Mouse (Mus musculus) forebrain, embryonic 11.5 days (tissue): Measurements from ENCODE around the gene Hoxa13. TPM values are rescaled to one million over a fixed set of nuclear protein-coding genes. Genes with fewer than 3 reads are reported as not detected.
A peak's percentile ranks its signal among the peaks of the same experiment; 100 is the strongest.

Source experiments
- ATAC-seq: fragments of 200-750 bp; cut with Nextera tagmentation; replicated peaks from 2 replicates; pipeline ENCODE4 v1.8.0; 2017; ENCODE audit warnings: moderate TSS enrichment; ENCODE audit not compliant: low FRiP score
- DNase-seq: peaks from one replicate; pipeline ENCODE4 v3.0.0-alpha.2; 2017; ENCODE audit warnings: low spot score
- H3K27ac ChIP-seq: fragments of 300-500 bp; sonication (generic); 2 replicates; pipeline ENCODE4 v1.5.1; 2014; ENCODE audit warnings: low read depth, low read length
- H3K27me3 ChIP-seq: fragments of 300-500 bp; sonication (generic); 2 replicates; pipeline ENCODE4 v1.6.1; 2014; ENCODE audit warnings: mild to moderate bottlenecking, low read length, mixed read lengths; ENCODE audit not compliant: control insufficient read depth, insufficient read depth
- H3K36me3 ChIP-seq: fragments of 300-500 bp; sonication (generic); 2 replicates; pipeline ENCODE4 v1.6.1; 2014; ENCODE audit warnings: mild to moderate bottlenecking, low read length, moderate library complexity, mixed read lengths; ENCODE audit not compliant: control insufficient read depth, insufficient read depth
- H3K4me1 ChIP-seq: fragments of 300-500 bp; sonication (generic); replicated peaks from 2 replicates; pipeline ENCODE4 v1.6.1; 2014; ENCODE audit warnings: low read length, mixed read lengths; ENCODE audit not compliant: control insufficient read depth, insufficient read depth
- H3K4me2 ChIP-seq: fragments of 300-500 bp; sonication (generic); 2 replicates; pipeline ENCODE4 v1.6.1; 2014; ENCODE audit warnings: low read depth, mild to moderate bottlenecking, low read length, moderate library complexity, mixed read lengths; ENCODE audit not compliant: severe bottlenecking
- H3K4me3 ChIP-seq: fragments of 300-500 bp; sonication (generic); 2 replicates; pipeline ENCODE4 v1.5.1; 2014; ENCODE audit warnings: low read depth, low read length
- H3K9ac ChIP-seq: fragments of 300-500 bp; sonication (generic); 2 replicates; pipeline ENCODE4 v1.6.1; 2014; ENCODE audit warnings: low read length
- H3K9me3 ChIP-seq: fragments of 300-500 bp; sonication (generic); 2 replicates; pipeline ENCODE4 v1.6.1; 2016; ENCODE audit warnings: low read length, mixed read lengths; ENCODE audit not compliant: control insufficient read depth
- WGBS: fragments of 180-500 bp; shearing (Covaris S2); extraction: QIAGEN DNeasy Blood & Tissue Kit; methylation state at CpG from one replicate; pipeline ENCODE4 v1.1.7; 2014; 5-methylcytosine and 5-hydroxymethylcytosine counted together
- polyA plus RNA-seq: library from polyadenylated mRNA; unstranded; fragments of >200 nt; fragmentation: Nextera tagmentation; extraction: Ambion mirVana; gene quantifications from 2 replicates; pipeline ENCODE4 v1.2.1, GENCODE M21; 2014

Gene Hoxa13
- polyA plus RNA-seq, 1 experiment from 2014 or later, result not detected

GRCm38 (mm10) chr6:52292328-52292727 is 31.6 kb upstream of the Hoxa13 start:
- H3K27me3 ChIP-seq, result peaks cover 53% of the 10 kb centered on the region
- H3K9me3 ChIP-seq, result no peaks in the 10 kb centered on the region
- no peak overlapping the region for H3K4me3 ChIP-seq
- no peak overlapping the region for H3K9ac ChIP-seq
- no peaks in the 10 kb centered on the region for H3K4me1 ChIP-seq
- ATAC-seq, result no peak
- no peak for DNase-seq
- H3K36me3 ChIP-seq, result no peaks in the 10 kb centered on the region
- 49% methylated on average over 7 of the region's 7 CpGs for WGBS
- no peak overlapping the region for H3K4me2 ChIP-seq
- no peak overlapping the region for H3K27ac ChIP-seq

GRCm38 (mm10) chr6:52291021-52291860 is 30.6 kb upstream of the Hoxa13 start:
- Histone ChIP-seq H3K4me3 (peak overlapping the region; percentile 12), H3K27me3 (peaks cover 58% of the 10 kb centered on the region), H3K4me1 (no peaks in the 10 kb centered on the region), H3K9me3 (no peaks in the 10 kb centered on the region), H3K36me3 (no peaks in the 10 kb centered on the region), H3K27ac (no peak overlapping the region), H3K4me2 (peak overlapping the region; percentile 24), H3K9ac (no peak overlapping the region)
- DNase-seq (no peak), ATAC-seq (no peak)
- 1% methylated on average over 45 of the region's 45 CpGs for WGBS

DNA sequence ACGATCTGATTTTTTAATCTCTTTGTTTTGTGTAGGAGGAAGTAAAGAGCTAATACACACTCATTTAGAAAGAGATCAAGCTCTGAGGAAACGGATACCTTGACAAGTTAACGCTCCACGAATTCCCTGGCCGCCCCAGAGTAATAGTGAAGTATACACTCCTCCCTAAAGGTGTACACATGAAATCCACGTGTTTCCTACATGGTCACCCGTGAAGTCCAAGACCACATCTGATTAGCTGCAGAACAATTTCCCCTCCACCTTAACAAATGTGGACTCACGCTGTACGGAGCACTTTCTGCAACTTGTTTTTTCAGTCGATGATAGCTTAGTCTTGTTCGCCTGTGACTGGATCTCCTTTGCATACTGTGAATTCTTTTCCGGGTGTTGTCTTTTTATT is 29.5 kb upstream of the Hoxa13 start:
- H3K27ac ChIP-seq, result no peak overlapping the region
- DNase-seq (no peak), ATAC-seq (no peak)
- H3K4me1 ChIP-seq, result no peaks in the 10 kb centered on the region
- no peaks in the 10 kb centered on the region for H3K36me3 ChIP-seq
- WGBS, result 21% methylated on average over 12 of the region's 12 CpGs
- H3K4me2 ChIP-seq, result no peak overlapping the region
- H3K4me3 ChIP-seq, result no peak overlapping the region
- no peaks in the 10 kb centered on the region for H3K9me3 ChIP-seq
- H3K27me3 ChIP-seq, result peaks cover 60% of the 10 kb centered on the region
- no peak overlapping the region for H3K9ac ChIP-seq

GRCm38 (mm10) chr6:52283896-52284295 is 23.2 kb upstream of the Hoxa13 start:
- ATAC-seq, result no peak
- Histone ChIP-seq H3K36me3 (no peaks in the 10 kb centered on the region), H3K4me3 (no peak overlapping the region), H3K27me3 (peaks cover 12% of the 10 kb centered on the region; the same call in 1 of the 2 replicates), H3K9ac (no peak overlapping the region), H3K9me3 (no peaks in the 10 kb centered on the region), H3K4me1 (no peaks in the 10 kb centered on the region), H3K4me2 (no peak overlapping the region), H3K27ac (no peak overlapping the region)
- DNase-seq, result no peak
- 89% methylated on average over 5 of the region's 5 CpGs for WGBS

- Histone ChIP-seq H3K27me3 (peaks cover 28% of the 10 kb centered on the region), H3K9ac (no peak overlapping the region)
- ATAC-seq, result no peak
Observed at GRCm38 (mm10) chr6:52281084-52281483, 20.4 kb upstream of the Hoxa13 start.

DNA sequence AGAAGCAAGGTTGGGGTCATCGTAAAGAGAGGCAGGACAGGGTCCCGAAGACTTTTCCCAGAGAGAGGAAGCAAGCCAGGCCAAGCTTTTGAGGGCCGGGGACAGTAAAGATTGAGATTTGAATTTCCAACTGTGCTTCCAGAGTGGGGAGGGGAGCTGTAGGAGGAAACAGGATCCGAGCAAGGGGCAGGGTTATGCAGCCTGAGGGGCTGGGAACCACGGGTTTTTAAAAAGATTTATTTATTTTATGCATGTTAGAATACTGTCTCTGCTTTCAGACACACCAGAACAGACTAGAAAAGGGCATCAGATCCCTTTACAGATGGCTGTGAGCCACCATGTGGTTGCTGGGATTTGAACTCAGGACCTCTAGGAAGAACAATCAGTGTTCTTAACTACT is 16.2 kb upstream of the Hoxa13 start:
- no peaks in the 10 kb centered on the region for H3K4me1 ChIP-seq
- no peaks in the 10 kb centered on the region for H3K36me3 ChIP-seq
- H3K9me3 ChIP-seq, result no peaks in the 10 kb centered on the region
- no peak overlapping the region for H3K27ac ChIP-seq
- WGBS, result 10% methylated on average over 5 of the region's 5 CpGs
- H3K9ac ChIP-seq, result no peak overlapping the region
- ATAC-seq (no peak), DNase-seq (no peak)
- peaks cover 62% of the 10 kb centered on the region for H3K27me3 ChIP-seq
- no peak overlapping the region for H3K4me2 ChIP-seq
- H3K4me3 ChIP-seq, result no peak overlapping the region

More at GRCm38 (mm10) chr6:52281084-52281483, 20.4 kb upstream of the Hoxa13 start:
- H3K9me3 ChIP-seq, result no peaks in the 10 kb centered on the region
- 71% methylated on average over 12 of the region's 12 CpGs for WGBS
- H3K27ac ChIP-seq, result no peak overlapping the region
- H3K4me3 ChIP-seq, result no peak overlapping the region
- H3K4me1 ChIP-seq, result no peaks in the 10 kb centered on the region
- no peak overlapping the region for H3K4me2 ChIP-seq
- no peak for DNase-seq
- H3K36me3 ChIP-seq, result no peaks in the 10 kb centered on the region

DNA sequence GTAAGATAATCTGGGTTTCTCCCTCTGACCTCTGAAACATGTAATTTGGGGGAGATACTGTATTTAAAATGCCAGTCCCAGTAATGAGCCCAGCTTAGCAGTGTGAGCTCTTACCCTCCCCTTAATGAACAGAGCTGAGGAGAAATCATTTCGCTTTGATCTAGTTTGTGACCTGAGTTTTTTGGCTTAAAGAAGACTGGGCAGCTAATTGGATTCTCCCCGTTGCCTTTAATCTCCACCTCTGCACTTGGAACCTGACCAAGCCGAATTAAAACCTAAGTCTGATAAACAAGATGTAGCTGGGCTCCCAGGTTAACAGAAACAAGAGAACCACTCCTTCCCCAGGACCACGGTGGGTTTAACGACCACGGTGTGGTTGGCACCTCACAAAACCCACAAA is 15.7 kb upstream of the Hoxa13 start:
- Histone ChIP-seq H3K9me3 (no peaks in the 10 kb centered on the region), H3K27ac (no peak overlapping the region), H3K4me3 (no peak overlapping the region), H3K9ac (no peak overlapping the region), H3K27me3 (peaks cover 68% of the 10 kb centered on the region), H3K4me1 (no peaks in the 10 kb centered on the region), H3K36me3 (no peaks in the 10 kb centered on the region), H3K4me2 (no peak overlapping the region)
- 3% methylated on average over 6 of the region's 6 CpGs for WGBS
- DNase-seq, result no peak
- no peak for ATAC-seq

GRCm38 (mm10) chr6:52275563-52276280 is 15.0 kb upstream of the Hoxa13 start:
- 4% methylated on average over 8 of the region's 8 CpGs for WGBS
- no peaks in the 10 kb centered on the region for H3K36me3 ChIP-seq
- no peak overlapping the region for H3K4me2 ChIP-seq
- H3K4me1 ChIP-seq, result no peaks in the 10 kb centered on the region
- no peak overlapping the region for H3K9ac ChIP-seq
- no peak overlapping the region for H3K27ac ChIP-seq
- DNase-seq, result no peak
- no peak overlapping the region for H3K4me3 ChIP-seq
- H3K27me3 ChIP-seq, result peaks cover 74% of the 10 kb centered on the region
- H3K9me3 ChIP-seq, result no peaks in the 10 kb centered on the region
- no peak for ATAC-seq
